Mouse (Mus musculus) liver (tissue): Measurements from ENCODE around the gene Olfr146.

Source experiments
- DNase-seq: peaks from one replicate; pipeline ENCODE4 v3.0.0-alpha.2; 2020; ENCODE audit warnings: mixed read lengths

The Olfr146 gene

DNA sequence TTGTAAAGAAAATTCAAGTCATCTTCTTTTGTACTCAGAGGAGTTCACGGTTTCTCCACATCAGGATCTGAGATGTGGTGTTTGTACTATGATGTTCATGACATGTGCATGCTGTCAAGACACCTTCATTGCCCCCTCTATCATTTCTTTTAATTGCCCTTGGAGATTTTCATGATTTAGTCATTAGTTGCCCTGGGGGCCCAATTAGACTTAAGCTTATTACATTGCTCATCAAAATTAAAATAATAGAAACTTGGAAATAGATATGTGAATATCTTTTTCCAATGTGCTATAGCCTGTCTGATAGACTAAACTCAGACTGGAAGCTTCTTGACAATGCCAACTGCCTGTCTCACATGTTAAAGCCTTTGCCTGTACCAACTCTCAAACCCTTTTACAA, at the start of gene Olfr146:
Olfr146 (minus strand) TSS at position 101 of the 400 bp plus-strand sequence.
- no peak for DNase-seq

DNA sequence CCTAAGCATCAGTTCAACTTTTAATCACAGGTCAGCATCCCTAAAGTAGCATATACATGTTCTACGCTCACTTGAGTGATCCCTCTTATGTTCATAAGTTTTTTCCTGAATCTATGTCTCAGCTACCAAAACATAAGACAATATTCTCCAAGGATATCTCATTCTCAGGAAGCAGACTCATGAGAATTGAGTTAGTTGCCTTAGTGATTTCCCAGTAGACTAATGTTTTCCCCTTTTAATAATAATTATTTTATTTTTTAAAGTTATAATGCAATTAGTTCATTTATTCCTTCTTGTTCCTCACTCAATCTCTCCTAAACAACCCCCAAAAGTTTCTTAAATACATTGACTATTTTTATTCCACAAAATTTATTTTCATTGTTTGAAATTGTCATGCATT, 41.7 kb upstream of the Olfr146 start, which contains the start of gene Olfr937:
Olfr937 (minus strand) TSS at position 101 of the 400 bp plus-strand sequence.
- no peak for DNase-seq

DNA sequence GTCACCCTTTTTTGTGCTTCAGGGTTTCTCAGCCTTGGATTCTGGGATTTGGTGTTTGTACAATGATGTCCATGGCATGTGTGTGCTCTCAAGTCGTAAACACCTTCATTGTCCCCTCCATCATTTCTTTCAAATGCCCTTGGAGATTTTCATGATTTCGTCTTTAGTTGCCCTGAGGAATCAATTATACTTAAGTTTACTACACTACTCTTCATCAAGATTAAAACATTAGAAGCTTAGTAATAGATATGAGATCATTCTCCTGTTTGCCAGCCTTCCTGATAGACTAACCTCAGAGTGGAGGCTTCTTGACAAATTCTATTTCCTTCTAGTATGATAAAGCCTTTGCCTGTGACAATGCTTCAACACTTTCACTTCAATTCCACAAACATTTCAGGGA, 23.6 kb downstream of the Olfr146 start, which contains the start of gene Olfr935:
Olfr935 (minus strand) TSS at position 101 of the 400 bp plus-strand sequence.
- DNase-seq: no peak

DNA sequence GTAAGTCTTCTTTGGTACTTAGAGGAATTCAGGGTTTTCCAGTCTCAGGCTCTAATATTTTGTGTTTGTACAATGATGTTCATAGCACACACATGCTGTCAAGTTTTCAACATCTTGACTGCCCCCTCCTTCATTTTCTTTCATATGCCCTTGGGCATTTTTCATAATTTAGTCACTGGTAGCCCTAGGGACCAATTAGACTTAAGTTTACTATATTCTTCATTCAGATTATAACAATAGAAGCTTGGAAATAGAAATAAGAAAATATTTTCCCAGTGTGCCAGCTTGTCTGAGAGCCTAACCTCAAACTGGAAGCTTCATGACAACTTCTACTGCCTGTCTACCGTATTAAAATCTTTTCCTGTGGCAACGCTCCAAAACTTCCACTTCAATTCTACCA, 35.0 kb downstream of the Olfr146 start, which contains the start of gene Olfr934:
Olfr934 (minus strand) TSS at position 101 of the 400 bp plus-strand sequence.
- no peak for DNase-seq

DNA sequence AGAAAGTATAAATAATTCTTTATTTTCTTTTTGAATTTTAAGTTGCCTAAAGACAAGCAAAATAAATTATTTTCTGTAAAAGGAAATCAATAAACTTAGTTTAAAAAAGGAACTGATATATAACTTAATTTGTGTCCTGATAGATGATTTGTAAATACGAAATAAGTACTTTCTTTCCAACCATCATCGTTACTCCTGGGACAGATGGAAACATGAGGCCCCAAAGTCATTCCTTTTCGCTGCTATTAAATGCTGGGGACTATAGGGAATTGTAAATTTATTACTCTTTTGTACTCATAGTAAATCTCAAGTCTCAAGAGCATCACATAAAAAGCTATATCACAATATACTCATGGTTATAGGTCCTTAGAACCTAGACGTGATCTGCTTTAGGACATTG, 51.2 kb downstream of the Olfr146 start, which contains the start of gene Olfr933:
Olfr933 (plus strand) TSS at position 301 of the 400 bp plus-strand sequence.
- DNase-seq: no peak
